Mouse (Mus musculus) heart, postnatal 36 days (tissue): ENCODE data around the gene H2-M5. TPM values are rescaled to one million over a fixed set of nuclear protein-coding genes. Genes with fewer than 3 reads are reported as not detected.
A peak's percentile ranks its signal among the peaks of the same experiment; 100 is the strongest.

Experiments used
- DNase-seq, 2 experiments: peaks; one replicate each; pipeline ENCODE4 v3.0.0; 2021 to 2022
- intact Hi-C: fragments of 180-260 bp; cut with DNase I; formaldehyde crosslinking; loops from one replicate; pipeline ENCODE4 v1.15.1; 2025
- total RNA-seq, 2 experiments: library from RNA; stranded (reverse); gene quantifications; 2 replicates each; pipeline ENCODE4 v1.2.3; 2021

Gene H2-M5
- total RNA-seq, 2 experiments from 2014 or later: not detected

DNA sequence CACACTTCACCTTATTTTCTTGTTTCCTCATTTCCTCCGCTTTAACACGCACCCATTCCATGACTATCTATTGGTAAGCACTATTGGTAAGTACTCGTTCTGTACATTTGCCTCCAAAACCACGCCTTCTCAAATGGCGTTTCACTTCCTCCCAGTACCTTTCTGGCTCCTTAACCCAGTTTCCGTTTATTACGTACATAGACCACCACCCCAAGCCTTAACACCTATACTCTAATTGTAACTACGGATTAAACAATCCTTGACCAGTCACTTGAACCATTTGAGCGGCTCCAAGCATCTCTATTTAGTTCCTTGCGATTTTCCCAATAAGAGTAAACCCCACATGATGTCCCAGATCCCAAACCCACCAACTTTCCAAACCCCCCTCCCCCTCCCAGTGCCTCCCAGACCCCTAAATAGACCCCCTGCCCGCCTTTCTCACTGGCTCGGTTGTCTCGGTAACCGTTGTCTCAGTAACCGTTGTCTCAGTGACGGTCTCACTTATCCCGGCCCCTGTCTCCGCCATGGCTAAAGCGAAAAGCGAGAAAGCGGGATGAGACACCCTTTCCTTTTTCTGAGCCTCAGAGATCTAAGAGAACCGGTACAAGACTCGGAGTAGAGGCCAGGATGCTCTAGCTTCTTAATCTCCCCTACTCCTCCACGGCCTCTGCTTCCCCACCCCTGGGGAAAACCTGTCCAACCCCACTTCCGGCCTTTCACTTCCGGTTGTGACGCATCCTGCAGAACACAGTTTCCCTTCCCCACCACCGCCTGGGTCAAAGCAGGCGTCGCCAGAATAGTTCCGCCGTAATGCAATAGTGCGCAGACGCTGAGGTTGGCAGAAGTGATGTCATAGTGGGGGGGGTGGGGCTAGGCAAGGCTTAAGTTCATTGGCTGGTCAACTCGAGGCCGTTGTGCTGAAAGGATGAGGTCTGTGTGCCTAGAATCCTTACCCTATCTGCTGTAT lies 38.1 kb downstream of the H2-M5 start, which contains the start of gene Ppp1r11:
Ppp1r11 (minus strand) TSS at position 761 of the 967 bp plus-strand sequence.
- intact Hi-C loops: no loop called here
- DNase-seq: peak; percentile 92 to 96

GRCm38 (mm10) chr17:36949265-36949664 lies 40.1 kb downstream of the H2-M5 start:
- intact Hi-C loops: loop anchor here (10.0 kb wide), 1 partner anchor 674 kb away; the partner anchor contains the start of gene Trim39
- DNase-seq: no peak

- intact Hi-C loops: loop anchor here (10.0 kb wide), 1 partner anchor 673 kb away; the partner anchor contains the start of gene Trim39
- DNase-seq: no peak
Measured at GRCm38 (mm10) chr17:36948286-36948685, 41.1 kb downstream of the H2-M5 start.

GRCm38 (mm10) chr17:36947051-36947819 lies 42.1 kb downstream of the H2-M5 start:
- DNase-seq: peak; percentile 62 to 69
- intact Hi-C loops: loop anchor here (2.0 to 10.0 kb wide), 2 partner anchors 14 to 672 kb away; partner anchors contain the start of gene Trim39

- intact Hi-C loops: loop anchor here (10.0 kb wide), 1 partner anchor 669 kb away; the partner anchor contains the start of gene Trim39
- DNase-seq: no peak
Measured at GRCm38 (mm10) chr17:36944121-36944775, 45.1 kb downstream of the H2-M5 start.

DNA sequence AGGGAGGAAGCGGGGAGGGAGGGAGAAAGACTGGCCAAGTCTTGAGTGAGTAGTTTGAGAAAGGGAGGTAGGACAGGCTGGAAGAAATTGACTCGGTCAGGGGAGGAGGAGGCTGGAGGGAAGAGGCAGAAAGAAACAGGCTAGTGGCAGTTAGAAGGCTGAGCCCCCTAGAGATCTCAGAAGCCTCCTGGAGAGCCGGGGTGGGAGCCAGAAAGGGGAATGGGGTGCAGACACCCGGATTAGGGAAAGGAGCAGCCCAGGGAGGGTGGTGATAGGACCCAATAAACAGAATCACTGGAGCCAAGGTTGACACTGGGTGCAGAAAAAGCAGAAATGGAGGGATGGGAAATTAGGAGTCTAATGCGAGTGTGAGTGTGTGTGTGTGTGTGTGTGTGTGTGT lies 45.6 kb downstream of the H2-M5 start:
- DNase-seq: no peak
- intact Hi-C loops: loop anchor here (2.0 to 10.0 kb wide), 2 partner anchors 29 to 669 kb away; partner anchors contain the start of gene Trim39

DNA sequence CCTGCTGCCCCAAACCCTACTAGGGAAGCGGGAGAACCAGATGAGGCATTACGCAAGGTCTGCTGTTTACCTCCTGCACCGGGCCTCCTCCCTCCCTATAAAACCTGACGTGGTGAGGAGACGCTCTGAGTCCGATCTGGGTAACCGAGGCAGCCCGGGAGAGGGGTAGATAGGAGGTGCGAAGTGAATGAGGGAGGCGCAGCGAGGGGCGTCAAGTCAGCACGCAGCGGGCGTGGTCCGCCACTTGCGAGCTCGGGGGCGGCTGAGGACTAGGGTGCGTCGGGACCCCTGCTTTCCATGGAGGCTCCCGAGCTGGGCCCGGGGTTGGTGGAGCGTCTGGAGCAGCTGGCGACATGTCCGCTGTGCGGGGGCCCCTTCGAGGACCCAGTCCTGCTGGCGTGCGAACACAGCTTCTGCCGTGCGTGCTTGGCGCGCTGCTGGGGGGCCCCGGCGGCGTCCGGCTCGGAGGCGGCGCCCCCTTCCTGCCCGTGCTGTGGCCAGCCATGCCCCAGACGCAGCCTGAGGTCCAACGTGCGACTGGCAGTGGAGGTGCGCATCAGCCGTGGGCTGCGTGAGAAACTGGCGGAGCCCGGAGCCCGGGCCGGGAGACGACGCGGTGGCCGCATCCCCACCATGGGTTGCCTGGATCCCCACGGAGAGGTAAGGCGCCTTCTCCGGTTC lies 46.4 kb downstream of the H2-M5 start, which contains the start of gene Rnf39:
Rnf39 (plus strand) TSS at position 128 of the 681 bp plus-strand sequence.
- peak in 1 of 2 experiments; percentile 27 for DNase-seq
- intact Hi-C loops: loop anchor here (2.0 to 10.0 kb wide), 2 partner anchors 28 to 668 kb away; partner anchors contain the start of gene Trim39

- peak; percentile 57 to 67 for DNase-seq
- intact Hi-C loops: loop anchor here (2.0 to 10.0 kb wide), 2 partner anchors 28 to 668 kb away; partner anchors contain the start of gene Trim39
Measured at GRCm38 (mm10) chr17:36942391-36942790, 46.9 kb downstream of the H2-M5 start.

- intact Hi-C loops: no loop called here
- DNase-seq: no peak
Measured at GRCm38 (mm10) chr17:36938056-36938455, 51.3 kb downstream of the H2-M5 start.

Other genes with a start within 250 kb of the H2-M5 start
- not detected for gene H2-M10.5, start 216.6 kb downstream of the H2-M5 start, total RNA-seq
- not detected for gene H2-M10.6, start 177.4 kb downstream of the H2-M5 start, total RNA-seq
- 10 to 100 TPM; 22.2 to 23.6 TPM for gene Trim26, start 152.4 kb downstream of the H2-M5 start, total RNA-seq
- gene Trim15, start 122.3 kb downstream of the H2-M5 start, total RNA-seq: not detected
- under 1 TPM; 0.41 to 0.64 TPM for gene Trim10, start 120.0 kb downstream of the H2-M5 start, total RNA-seq
- not detected for gene Trim40, start 99.4 kb downstream of the H2-M5 start, total RNA-seq
- gene Trim31, start 91.4 kb downstream of the H2-M5 start, total RNA-seq: not detected
- gene Rnf39, start 46.6 kb downstream of the H2-M5 start, total RNA-seq: under 1 TPM; 0.76 to 0.92 TPM
- gene Ppp1r11, start 37.8 kb downstream of the H2-M5 start, total RNA-seq: 10 to 100 TPM; 95.1 to 96.8 TPM
- gene Znrd1, start 31.0 kb downstream of the H2-M5 start, total RNA-seq: 10 to 100 TPM; 24.1 to 27.6 TPM
- gene Znrd1as, start 30.9 kb downstream of the H2-M5 start, total RNA-seq: 10 to 100 TPM; 13.3 to 13.5 TPM
- gene 2410137M14Rik, start 8.3 kb downstream of the H2-M5 start, total RNA-seq: not detected
- gene Zfp57, start 11.6 kb upstream of the H2-M5 start, total RNA-seq: 1 to 10 TPM; 1.0 to 1.8 TPM
- gene Mog, start 33.9 kb upstream of the H2-M5 start, total RNA-seq: not detected
- gene Gabbr1, start 56.4 kb upstream of the H2-M5 start, total RNA-seq: 1 to 10 TPM; 8.6 to 9.4 TPM
- gene Olfr90, start 99.0 kb upstream of the H2-M5 start, total RNA-seq: not detected
- gene Olfr91, start 108.7 kb upstream of the H2-M5 start, total RNA-seq: not detected
- gene Olfr92, start 130.6 kb upstream of the H2-M5 start, total RNA-seq: not detected
- gene Olfr93, start 172.0 kb upstream of the H2-M5 start, total RNA-seq: not detected
- gene Ubd, start 204.4 kb upstream of the H2-M5 start, total RNA-seq: not detected
- gene Olfr94, start 211.5 kb upstream of the H2-M5 start, total RNA-seq: not detected
- gene Olfr95, start 223.6 kb upstream of the H2-M5 start, total RNA-seq: not detected
- not detected for gene Olfr96, start 230.6 kb upstream of the H2-M5 start, total RNA-seq
- not detected for gene Olfr97, start 247.8 kb upstream of the H2-M5 start, total RNA-seq